Mouse (Mus musculus) heart, embryonic 16.5 days (tissue): ENCODE measurements around the gene Ank3. TPM values are rescaled to one million over a fixed set of nuclear protein-coding genes. Genes with fewer than 3 reads are reported as not detected.

Experiments used
- ATAC-seq: fragments of 200-750 bp; cut with Nextera tagmentation; replicated peaks from 2 replicates; pipeline ENCODE4 v1.8.0; 2017; ENCODE audit warnings: moderate number of reproducible peaks; ENCODE audit not compliant: insufficient read depth, low FRiP score; ENCODE audit errors: extremely low read depth
- H3K27ac ChIP-seq: fragments of 300-500 bp; sonication (generic); 2 replicates; pipeline ENCODE4 v1.5.1; 2014; ENCODE audit warnings: mild to moderate bottlenecking, low read length, control low read depth, moderate library complexity
- H3K27me3 ChIP-seq: fragments of 300-500 bp; sonication (generic); 2 replicates; pipeline ENCODE4 v1.6.1; 2014; ENCODE audit warnings: low read length, mixed read lengths; ENCODE audit not compliant: control insufficient read depth, insufficient read depth
- H3K36me3 ChIP-seq: fragments of 300-500 bp; sonication (generic); 2 replicates; pipeline ENCODE4 v1.6.1; 2014; ENCODE audit not compliant: control insufficient read depth, insufficient read depth
- H3K4me1 ChIP-seq: fragments of 300-500 bp; sonication (generic); 2 replicates; pipeline ENCODE4 v1.6.1; 2014; ENCODE audit warnings: low read length, mixed read lengths; ENCODE audit not compliant: control insufficient read depth, insufficient read depth
- H3K4me2 ChIP-seq: fragments of 300-500 bp; sonication (generic); 2 replicates; pipeline ENCODE4 v1.6.1; 2014; ENCODE audit warnings: low read depth, mild to moderate bottlenecking, control low read depth, low read length
- H3K4me3 ChIP-seq: fragments of 300-500 bp; sonication (generic); 2 replicates; pipeline ENCODE4 v1.5.1; 2014; ENCODE audit warnings: mild to moderate bottlenecking, control low read depth, low read length
- H3K9ac ChIP-seq: fragments of 300-500 bp; sonication (generic); 2 replicates; pipeline ENCODE4 v1.6.1; 2014; ENCODE audit warnings: low read length, control low read depth
- H3K9me3 ChIP-seq: fragments of 300-500 bp; sonication (generic); replicated peaks from 2 replicates; pipeline ENCODE4 v1.6.1; 2016; ENCODE audit warnings: low read length; ENCODE audit not compliant: control insufficient read depth
- WGBS: fragments of 180-500 bp; shearing (Covaris S2); extraction: QIAGEN DNeasy Blood & Tissue Kit; methylation state at CpG from one replicate; pipeline ENCODE4 v1.1.7; 2014; 5-methylcytosine and 5-hydroxymethylcytosine counted together
- polyA plus RNA-seq: library from polyadenylated mRNA; unstranded; fragments of >200 nt; fragmentation: Nextera tagmentation; extraction: Ambion mirVana; gene quantifications from 2 replicates; pipeline ENCODE4 v1.2.1, GENCODE M21; 2015

Gene Ank3
- polyA plus RNA-seq, 1 experiment from 2014 or later, result 33.2 TPM

- no peak overlapping the region for H3K4me2 ChIP-seq
- no peak overlapping the region for H3K4me3 ChIP-seq
- no peaks in the 10 kb centered on the region for H3K36me3 ChIP-seq
- H3K4me1 ChIP-seq, result 0 out of 2 replicates have a peak, but pooled peaks cover 3% of the 10 kb centered on the region
- H3K27me3 ChIP-seq, result no peaks in the 10 kb centered on the region
- H3K27ac ChIP-seq, result no peak overlapping the region
- WGBS, result 74% methylated on average over 11 of the region's 11 CpGs
- no peak overlapping the region for H3K9ac ChIP-seq
- no peak for ATAC-seq
- no peaks in the 10 kb centered on the region for H3K9me3 ChIP-seq
Observed at GRCm38 (mm10) chr10:69777736-69778135, 379.2 kb downstream of the Ank3 start.

- Histone ChIP-seq H3K27me3 (no peaks in the 10 kb centered on the region), H3K4me3 (no peak overlapping the region), H3K27ac (no peak overlapping the region), H3K4me1 (0 out of 2 replicates have a peak, but pooled peaks cover 3% of the 10 kb centered on the region), H3K9me3 (0 out of 2 replicates have a peak, but pooled peaks cover 3% of the 10 kb centered on the region), H3K9ac (no peak overlapping the region), H3K4me2 (no peak overlapping the region), H3K36me3 (no peaks in the 10 kb centered on the region)
- WGBS, result 68% methylated on average over 3 of the region's 3 CpGs
- ATAC-seq, result no peak
Observed at GRCm38 (mm10) chr10:69779246-69779645, 380.7 kb downstream of the Ank3 start.

GRCm38 (mm10) chr10:69781491-69781890 lies 382.9 kb downstream of the Ank3 start:
- ATAC-seq, result 0 out of 2 replicates have a peak, but pooled peaks have one; percentile 45
- Histone ChIP-seq H3K9me3 (0 out of 2 replicates have a peak, but pooled peaks cover 3% of the 10 kb centered on the region), H3K9ac (peak overlapping the region; percentile 30; the same call in 1 of the 2 replicates), H3K36me3 (no peaks in the 10 kb centered on the region), H3K27ac (no peak overlapping the region), H3K4me1 (peaks cover 19% of the 10 kb centered on the region), H3K4me3 (no peak overlapping the region), H3K4me2 (peak overlapping the region; percentile 47), H3K27me3 (no peaks in the 10 kb centered on the region)
- WGBS, result 14% methylated on average over 8 of the region's 8 CpGs

- H3K4me2 ChIP-seq, result peak overlapping the region; percentile 62
- H3K9me3 ChIP-seq, result 0 out of 2 replicates have a peak, but pooled peaks cover 3% of the 10 kb centered on the region
- H3K4me1 ChIP-seq, result peaks cover 26% of the 10 kb centered on the region
- no peaks in the 10 kb centered on the region for H3K36me3 ChIP-seq
- no peaks in the 10 kb centered on the region for H3K27me3 ChIP-seq
- peak overlapping the region; percentile 50 for H3K9ac ChIP-seq
- peak overlapping the region; percentile 41 for H3K4me3 ChIP-seq
- H3K27ac ChIP-seq, result peak overlapping the region; percentile 89
- WGBS, result 7% methylated on average over 7 of the region's 7 CpGs
- ATAC-seq, result peak; percentile 93
Observed at GRCm38 (mm10) chr10:69785235-69785634, 386.7 kb downstream of the Ank3 start.

- Histone ChIP-seq H3K27ac (peak overlapping the region; percentile 89), H3K4me2 (peak overlapping the region; percentile 62), H3K9me3 (0 out of 2 replicates have a peak, but pooled peaks cover 3% of the 10 kb centered on the region), H3K36me3 (no peaks in the 10 kb centered on the region), H3K4me3 (peak overlapping the region; percentile 41), H3K9ac (peak overlapping the region; percentile 50), H3K4me1 (peaks cover 26% of the 10 kb centered on the region), H3K27me3 (no peaks in the 10 kb centered on the region)
- ATAC-seq, result no peak
- WGBS, result 20% methylated on average over 8 of the region's 8 CpGs
Observed at GRCm38 (mm10) chr10:69785692-69786091, 387.1 kb downstream of the Ank3 start.

- peak overlapping the region; percentile 50 for H3K9ac ChIP-seq
- peak overlapping the region; percentile 41 for H3K4me3 ChIP-seq
- peak overlapping the region; percentile 89 for H3K27ac ChIP-seq
- no peaks in the 10 kb centered on the region for H3K27me3 ChIP-seq
- peak overlapping the region; percentile 62 for H3K4me2 ChIP-seq
- H3K9me3 ChIP-seq, result 0 out of 2 replicates have a peak, but pooled peaks cover 3% of the 10 kb centered on the region
- WGBS, result 26% methylated on average over 13 of the region's 13 CpGs
- no peak for ATAC-seq
- H3K36me3 ChIP-seq, result no peaks in the 10 kb centered on the region
- H3K4me1 ChIP-seq, result peaks cover 26% of the 10 kb centered on the region
Observed at GRCm38 (mm10) chr10:69786220-69786993, 387.8 kb downstream of the Ank3 start.

DNA sequence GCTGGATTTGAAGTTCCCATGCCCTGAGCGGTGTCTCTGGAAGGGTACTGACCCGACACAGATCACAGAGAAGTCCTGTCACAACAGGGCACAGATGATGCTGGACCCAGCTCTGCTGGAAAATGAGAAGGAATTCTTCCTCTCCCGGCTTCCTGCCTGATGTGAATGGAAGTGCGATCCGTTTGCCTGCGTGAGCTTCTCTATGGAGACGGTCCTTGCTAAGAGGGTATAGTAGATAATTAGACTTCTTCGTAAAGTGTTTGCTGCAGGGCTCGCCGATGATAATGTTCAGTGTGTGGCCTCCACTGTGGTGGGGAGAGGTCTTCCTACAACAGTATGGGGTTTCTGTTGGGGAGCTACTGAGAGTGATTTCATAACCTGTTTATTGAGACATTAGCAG lies 388.8 kb downstream of the Ank3 start:
- Histone ChIP-seq H3K27ac (peak overlapping the region; percentile 89), H3K4me1 (peaks cover 26% of the 10 kb centered on the region), H3K9ac (peak overlapping the region; percentile 50), H3K4me2 (peak overlapping the region; percentile 62), H3K27me3 (no peaks in the 10 kb centered on the region), H3K36me3 (no peaks in the 10 kb centered on the region), H3K4me3 (peak overlapping the region; percentile 41), H3K9me3 (0 out of 2 replicates have a peak, but pooled peaks cover 3% of the 10 kb centered on the region)
- WGBS, result 17% methylated on average over 10 of the region's 10 CpGs
- no peak for ATAC-seq

- 80% methylated on average over 4 of the region's 4 CpGs for WGBS
- no peak overlapping the region for H3K4me3 ChIP-seq
- ATAC-seq, result no peak
- no peaks in the 10 kb centered on the region for H3K27me3 ChIP-seq
- H3K27ac ChIP-seq, result no peak overlapping the region
- no peaks in the 10 kb centered on the region for H3K36me3 ChIP-seq
- no peak overlapping the region for H3K9ac ChIP-seq
- H3K4me1 ChIP-seq, result peaks cover 23% of the 10 kb centered on the region
- H3K4me2 ChIP-seq, result no peak overlapping the region
- no peaks in the 10 kb centered on the region for H3K9me3 ChIP-seq
Observed at GRCm38 (mm10) chr10:69790606-69791005, 392.0 kb downstream of the Ank3 start.

DNA sequence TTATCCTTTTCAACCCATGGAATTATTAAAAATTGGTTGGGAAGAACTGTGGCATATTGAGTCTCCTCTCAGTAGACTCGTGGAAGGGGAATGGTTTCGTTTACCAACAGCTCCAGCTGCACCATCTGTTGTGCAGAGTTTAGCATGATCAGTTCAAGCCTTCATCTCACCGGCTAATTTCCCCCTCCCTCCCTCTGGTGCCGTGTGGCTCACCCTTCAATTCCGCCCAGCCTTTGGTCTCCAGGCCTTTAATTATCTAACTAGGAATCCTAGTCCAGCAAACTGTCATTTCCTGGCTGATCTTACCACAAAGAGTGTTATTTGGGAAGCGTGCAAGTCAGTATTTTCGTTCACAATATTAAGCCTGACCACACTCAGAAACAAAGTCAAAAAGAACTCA lies 393.4 kb downstream of the Ank3 start:
- peaks cover 22% of the 10 kb centered on the region for H3K4me1 ChIP-seq
- H3K4me2 ChIP-seq, result no peak overlapping the region
- no peaks in the 10 kb centered on the region for H3K9me3 ChIP-seq
- H3K36me3 ChIP-seq, result no peaks in the 10 kb centered on the region
- H3K27ac ChIP-seq, result no peak overlapping the region
- WGBS, result 67% methylated on average over 7 of the region's 7 CpGs
- H3K4me3 ChIP-seq, result no peak overlapping the region
- H3K27me3 ChIP-seq, result no peaks in the 10 kb centered on the region
- no peak for ATAC-seq
- H3K9ac ChIP-seq, result no peak overlapping the region
